Mouse (Mus musculus): Measurements from ENCODE around the gene Gm5089.
A peak's percentile ranks its signal among the peaks of the same experiment; 100 is the strongest.

The Gm5089 gene

DNA sequence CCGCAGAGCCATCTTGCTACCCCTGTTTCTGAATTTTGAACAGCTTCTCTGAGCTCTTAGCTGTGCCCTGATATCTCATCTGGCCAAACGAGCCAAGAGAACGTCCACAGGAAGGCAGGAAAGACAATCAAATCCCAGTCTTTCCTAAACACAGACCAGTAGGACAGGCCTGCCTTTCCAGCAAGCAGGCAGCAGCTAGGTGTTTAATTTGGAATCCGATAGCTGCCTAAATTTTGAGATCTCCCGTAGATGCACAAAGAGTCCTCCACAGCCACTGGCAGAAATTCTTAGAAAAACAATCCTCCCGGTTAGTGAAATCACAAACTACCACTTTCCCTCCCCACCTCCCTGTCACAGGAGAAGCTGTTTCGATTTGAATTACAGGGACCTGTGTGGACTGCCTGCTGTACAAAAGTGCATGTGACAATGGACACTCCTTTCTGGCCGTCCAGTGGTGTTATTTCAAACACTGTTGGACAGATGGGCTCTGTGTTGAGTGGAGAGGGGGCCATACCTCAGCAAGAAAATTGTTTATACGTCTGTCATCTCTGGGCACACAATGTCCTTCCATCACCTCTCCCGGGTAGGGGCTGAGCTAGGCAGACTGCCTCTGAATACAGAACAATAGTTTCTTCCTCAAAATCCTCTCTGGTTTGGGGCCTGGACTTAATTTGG lies 24.2 kb downstream of the Gm5089 start:
- DNase-seq (ENCODE audit: low read depth) = no peak

DNA sequence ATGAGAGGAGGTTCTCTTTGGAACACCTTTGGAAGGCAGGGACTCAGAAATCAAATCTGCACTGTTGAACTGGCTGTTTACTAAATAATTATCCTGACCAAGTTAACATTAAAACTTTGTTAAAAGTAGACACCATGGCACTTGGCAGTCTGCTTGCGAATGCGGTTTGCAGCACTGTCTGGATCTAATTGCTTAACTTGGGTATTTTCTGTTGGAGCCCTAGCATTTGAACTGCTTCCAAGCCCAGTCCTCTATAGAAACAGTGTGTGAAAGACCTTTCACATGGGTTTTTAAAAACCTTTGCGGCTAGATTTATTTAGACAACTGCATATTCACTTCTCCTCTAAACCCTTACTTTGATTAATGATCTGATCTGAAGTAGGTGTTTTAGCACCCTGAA lies 26.5 kb downstream of the Gm5089 start:
- peak; percentile 20 for DNase-seq (ENCODE audit: low read depth)

DNA sequence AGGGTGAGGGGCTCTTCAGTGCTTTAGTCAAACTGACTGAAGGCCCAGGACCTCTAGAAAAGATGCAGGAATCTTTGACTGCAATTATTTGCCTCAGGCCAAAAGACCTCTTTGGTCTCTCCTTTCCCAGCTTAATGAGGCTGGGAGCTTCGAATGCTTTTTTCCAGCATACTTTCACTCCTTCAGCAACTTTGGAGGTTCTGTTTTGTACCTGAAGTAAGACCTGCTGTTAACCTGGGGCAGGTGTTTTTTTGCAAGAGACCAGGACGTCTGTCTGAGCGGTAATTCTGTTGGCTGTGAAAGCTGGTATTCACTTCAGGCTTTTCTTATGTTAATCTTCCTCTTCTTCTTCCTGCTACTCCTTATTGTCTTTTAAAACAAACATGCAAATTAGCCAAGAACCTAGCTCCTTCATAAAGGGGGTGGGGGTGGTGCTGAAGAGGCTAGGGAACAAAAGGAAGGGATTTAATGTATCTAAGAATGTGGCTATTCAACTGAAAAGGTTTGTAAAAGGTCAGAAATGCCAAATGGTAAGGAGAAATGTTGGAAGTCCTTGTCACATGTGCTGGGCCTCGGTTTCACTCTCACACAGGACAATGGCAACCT lies 34.6 kb downstream of the Gm5089 start:
- DNase-seq (ENCODE audit: low read depth) = no peak

DNA sequence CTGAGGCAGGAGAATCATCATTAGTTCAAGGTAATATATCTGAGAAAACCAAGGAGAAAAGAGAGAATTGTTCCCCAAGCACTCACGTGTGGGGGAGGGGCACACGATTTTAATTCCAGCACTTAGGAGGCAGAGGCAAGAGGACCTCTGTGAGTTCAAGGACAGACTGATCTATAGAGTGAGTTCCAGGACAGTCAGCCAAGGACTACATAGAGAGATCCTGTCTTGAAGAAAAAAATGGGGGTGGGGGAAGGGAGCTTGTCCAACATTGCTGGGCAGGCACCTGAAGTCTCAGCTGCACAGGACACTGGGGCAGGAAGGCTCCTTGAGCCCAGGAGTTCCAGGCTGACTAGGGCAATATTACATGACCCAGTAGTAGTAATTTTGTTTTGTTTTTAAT lies 36.1 kb downstream of the Gm5089 start:
- DNase-seq (ENCODE audit: low read depth) = no peak

DNA sequence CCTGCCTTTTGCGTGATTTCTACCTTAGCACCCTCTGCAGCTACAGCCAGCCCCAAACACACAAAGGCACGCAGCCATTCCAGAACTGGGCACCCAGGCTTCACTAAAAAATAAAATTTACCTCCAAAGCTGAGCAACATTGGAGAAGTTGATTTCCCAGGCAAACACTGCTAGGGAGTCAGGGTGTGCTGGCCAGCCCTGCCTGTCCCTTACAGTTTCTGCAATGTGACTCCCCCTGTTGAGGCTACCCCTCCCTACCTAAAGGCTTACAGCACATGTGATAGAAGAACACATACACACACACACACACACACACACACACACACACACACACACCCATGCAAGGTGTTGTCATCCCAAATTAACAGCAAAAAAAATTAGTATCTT lies 37.4 kb downstream of the Gm5089 start:
- no peak for DNase-seq (ENCODE audit: low read depth)

DNA sequence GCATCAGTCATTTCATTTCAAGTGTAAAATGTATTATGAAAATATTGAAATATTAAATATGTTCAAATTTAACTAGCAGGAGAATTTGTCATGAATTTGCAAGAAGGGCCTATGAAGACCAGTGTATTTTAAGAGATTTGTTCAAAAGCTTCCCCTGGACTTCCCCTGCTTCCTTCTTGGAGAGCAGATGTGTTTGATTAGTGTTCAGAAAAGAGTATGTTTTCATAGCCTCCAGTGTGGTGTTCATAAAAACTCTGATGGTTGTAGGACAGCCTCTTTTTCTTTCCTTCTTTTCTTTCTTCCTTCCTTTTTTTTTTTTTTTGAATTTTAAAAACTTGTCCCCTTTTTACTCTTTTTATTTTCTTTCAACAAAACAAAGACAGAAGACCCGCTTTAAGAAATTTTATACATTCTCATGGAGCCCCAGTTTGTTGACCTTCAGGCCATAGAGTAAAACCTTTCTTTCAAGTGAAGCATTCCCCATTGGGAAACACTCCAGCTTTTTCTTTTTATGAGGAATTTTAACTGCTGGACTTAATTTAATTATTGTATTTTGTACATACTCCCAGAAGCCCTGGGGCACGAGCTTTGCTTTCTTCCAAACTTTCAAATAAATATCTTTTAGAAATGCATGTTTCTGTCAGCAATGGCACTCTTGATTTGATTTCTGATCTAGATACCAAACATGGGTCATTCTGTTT lies 37.9 kb downstream of the Gm5089 start:
- no peak for DNase-seq (ENCODE audit: low read depth)

DNA sequence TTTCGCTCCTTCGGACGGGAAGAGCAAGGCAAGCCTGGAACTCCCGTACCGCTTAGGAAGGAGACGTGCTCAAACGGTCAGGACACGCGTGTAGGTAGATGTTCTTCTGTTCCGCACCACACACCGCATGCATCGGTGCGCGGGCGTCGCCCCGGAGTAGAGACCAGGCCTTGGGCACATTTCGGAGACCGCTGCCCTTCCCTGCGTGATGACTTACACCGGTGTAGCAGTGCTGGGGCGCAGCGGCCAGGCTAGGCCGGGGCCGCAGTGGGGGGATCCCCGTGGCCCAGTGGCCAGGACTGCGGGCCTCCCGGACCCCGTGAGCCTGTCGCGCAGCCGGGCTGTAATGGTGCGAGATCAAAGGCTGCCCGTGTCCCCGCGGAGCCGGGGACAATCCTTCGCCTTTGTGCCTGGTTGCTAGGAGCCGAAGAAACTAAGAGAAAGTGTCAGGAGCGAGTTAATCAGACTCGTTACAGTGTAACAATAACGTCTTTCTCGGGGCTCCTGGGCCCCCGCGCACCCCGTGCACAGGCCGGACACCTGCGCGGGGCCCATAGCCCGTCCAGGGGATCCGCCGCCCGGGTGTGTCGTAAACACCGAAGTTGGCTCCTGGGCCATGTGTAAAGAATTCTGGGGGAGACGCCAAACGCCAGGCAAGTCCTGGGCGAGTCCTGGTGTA lies 44.2 kb downstream of the Gm5089 start:
- DNase-seq (ENCODE audit: low read depth) = no peak

DNA sequence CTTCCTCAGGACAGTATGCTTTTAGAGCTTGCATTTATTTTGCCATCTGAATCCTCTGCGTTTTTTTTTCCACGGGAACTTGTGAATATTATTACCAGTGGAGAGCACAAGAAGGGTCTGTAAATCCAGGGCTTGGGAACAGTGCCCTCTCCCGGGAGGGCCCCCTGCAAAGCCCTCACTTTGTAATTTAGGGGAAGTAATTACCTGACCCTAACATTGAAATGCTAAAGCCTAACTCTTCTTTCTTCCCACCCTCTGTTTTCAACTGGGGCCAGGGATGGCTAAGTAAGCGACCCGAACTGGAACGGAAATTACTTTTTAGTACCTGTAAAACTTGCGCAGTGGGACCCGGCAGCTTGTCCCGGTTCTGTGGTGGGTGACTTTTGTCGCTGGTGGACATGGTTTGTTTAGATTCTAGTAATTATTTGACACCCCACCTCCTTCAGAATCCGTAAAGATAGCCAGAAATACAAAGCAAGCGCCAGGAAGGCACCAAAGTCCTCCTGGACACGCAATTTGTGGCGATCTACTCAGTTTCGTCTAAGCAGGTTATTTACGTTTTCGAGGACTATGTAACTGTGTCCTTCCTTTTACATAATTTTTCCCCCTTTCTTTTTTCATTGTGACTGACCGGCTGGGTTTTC lies 44.9 kb downstream of the Gm5089 start:
- DNase-seq (ENCODE audit: low read depth) = no peak

DNA sequence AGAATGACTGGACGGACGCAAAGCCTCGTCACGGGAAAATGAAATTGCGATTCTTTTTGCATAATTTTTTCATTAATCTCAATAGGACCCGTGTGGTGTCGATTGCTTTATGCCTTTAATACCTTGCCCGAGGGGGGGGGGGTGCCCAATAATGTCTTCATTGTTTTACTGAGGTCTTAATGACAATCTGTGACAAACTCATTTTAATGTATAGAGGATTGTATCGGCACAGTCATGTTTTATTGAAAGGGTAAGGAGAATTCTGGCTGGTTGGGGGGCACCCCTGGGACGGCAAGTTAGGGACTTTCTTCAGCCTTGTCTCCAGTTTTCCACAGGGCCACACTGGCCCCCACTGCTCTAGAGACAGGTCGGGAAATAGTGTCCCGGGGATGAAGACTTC lies 45.7 kb downstream of the Gm5089 start:
- no peak for DNase-seq (ENCODE audit: low read depth)

DNA sequence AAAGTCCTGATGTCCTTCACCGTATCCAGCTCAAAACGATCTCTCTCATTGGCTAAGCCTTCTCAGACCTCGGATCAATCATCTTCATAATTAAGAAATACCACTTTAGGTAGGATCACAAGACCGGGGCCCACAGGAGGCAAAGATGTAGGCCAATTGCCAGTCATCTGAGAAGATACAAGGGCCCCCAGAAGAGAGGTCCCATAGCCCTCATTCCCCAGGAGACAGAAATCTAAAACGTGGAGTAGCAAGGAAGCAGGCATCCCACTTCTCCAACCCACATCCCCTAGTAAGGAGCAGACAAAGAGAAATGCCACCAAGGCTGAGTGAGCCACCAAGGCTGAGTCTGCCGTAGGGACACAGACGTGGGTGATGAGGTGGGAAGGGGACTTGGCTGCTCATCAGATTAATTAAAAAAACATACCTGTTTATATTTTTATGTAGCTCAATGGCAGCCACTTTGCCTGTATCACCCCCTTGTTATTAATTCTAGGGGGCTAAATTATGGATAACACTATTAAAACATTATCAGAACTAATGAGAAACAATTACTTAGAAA lies 46.2 kb downstream of the Gm5089 start:
- no peak for DNase-seq (ENCODE audit: low read depth)

DNA sequence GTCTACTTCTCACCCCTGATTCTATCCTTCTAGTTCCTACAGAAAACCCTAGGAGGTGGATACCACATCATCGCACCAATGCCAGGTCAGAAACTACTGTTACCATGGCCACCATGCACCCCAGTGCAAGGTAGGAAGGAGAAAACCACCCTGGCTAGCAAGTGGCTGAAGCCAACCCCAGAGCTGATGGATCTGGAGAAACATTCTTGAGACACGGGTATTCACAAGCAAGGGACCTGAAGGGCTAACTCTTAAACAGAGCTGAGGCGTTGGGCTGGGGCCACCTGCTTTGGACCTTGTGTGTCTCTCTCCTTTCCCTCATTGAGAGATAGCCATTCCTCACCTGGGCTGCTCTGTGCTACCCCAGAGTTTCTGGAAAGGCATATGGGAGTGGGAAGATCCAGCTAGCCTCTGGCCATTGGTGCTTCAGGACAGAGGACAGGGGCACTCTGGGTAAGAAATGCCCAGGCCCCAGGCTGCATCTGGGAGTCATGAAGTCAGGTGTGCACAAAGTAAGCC lies 47.4 kb downstream of the Gm5089 start:
- DNase-seq (ENCODE audit: low read depth) = no peak

DNA sequence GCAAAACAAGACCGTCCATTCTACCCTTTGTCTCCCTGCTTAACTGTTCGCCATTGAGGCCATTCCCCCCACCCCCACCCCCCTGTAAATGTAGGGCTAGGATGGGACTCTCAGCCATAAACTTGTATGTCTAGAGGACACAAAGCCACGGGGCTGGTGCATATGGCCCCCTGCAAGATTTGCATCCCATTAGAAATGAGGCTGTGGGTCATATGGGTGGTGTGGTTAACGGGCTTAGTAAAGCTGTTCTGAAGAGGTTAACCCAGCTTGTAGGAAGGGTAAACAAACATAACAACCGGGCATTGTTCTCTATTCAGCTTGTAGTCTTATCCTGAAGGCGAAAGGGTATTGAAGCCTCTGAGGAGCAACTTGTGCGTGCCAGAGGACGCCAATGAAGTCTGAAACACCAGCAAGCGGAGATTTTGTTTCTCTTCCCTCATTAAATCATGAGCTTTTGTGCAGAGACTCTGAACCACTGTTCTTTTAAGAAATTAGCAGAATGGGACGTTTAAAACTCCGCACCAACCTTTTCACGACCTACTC lies 48.1 kb downstream of the Gm5089 start:
- no peak for DNase-seq (ENCODE audit: low read depth)

DNA sequence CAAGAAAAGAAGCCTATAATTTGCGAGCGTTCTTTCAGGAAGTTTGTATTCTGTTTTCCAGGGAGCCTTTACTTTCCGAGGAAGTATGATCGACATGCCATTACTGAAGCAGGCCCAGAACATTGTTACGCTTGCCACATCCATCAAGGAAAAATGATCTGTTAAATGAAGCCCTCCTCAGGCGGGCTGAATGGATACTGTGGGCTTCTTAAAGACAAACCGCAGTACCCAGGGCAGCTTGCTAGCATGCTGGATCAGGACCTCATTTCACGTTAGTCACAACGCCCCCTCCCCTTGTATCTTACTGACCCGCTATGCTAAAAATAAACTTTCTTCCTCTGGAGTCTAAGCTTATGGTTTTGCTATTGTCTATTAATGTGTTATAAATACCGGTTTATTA lies 49.0 kb downstream of the Gm5089 start:
- DNase-seq (ENCODE audit: low read depth) = no peak

DNA sequence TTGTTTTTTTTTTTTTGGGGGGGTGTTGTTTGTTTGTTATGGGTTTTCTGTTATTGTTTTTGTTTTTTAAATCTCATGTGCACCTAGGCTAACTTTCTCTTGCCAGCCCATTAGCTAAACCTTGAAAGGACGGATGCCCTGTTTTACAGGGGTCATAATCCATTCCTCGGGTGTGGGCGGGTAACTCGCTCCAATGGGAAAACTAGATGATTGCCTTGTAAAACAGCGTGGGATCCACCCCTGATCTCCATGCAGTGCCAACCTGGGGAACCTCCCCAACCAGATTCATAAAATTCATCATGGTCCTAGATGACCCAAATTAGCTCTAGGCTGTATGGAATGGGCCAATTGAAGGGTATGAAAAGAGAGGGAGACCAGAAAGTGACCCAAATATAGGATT lies 51.0 kb downstream of the Gm5089 start:
- no peak for DNase-seq (ENCODE audit: low read depth)

DNA sequence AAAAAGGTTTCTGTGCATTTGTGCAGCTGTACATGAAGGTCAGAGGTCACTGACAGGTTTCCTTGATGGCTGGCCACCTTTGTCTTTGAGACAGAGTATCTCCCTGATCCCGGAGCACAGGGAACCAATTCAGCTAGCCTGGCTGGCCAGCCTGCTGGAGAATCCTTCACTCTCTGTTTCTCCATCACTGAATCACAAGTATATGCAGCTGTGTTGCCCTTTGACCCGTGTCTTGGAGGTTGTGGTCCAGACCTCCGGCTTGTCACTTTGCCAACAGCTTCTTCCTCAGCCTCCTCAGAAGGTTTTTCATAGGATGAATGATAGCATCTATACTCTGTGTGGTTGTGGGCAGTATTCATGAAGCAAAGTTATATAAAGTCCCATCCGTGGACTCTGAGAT lies 52.2 kb downstream of the Gm5089 start:
- DNase-seq (ENCODE audit: low read depth) = no peak

DNA sequence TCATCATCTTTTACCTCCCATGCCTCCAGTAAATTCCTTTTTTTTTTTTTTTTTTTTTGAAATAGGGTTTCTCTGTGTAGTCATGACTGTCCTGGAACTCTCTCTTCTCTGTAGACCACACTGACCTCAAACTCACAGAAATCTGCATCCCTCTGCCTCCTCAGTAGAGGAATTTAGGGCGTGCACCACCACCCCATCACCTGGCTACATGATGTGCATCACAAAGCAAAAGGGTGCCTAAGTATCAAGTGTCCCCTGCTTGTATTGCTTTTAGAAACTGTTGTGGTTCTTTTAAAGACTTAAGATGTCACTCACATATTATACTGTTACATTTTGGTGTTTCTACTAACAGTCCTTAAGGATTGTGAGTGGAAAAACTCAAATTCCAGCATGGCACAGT lies 57.8 kb downstream of the Gm5089 start:
- no peak for DNase-seq (ENCODE audit: low read depth)

DNA sequence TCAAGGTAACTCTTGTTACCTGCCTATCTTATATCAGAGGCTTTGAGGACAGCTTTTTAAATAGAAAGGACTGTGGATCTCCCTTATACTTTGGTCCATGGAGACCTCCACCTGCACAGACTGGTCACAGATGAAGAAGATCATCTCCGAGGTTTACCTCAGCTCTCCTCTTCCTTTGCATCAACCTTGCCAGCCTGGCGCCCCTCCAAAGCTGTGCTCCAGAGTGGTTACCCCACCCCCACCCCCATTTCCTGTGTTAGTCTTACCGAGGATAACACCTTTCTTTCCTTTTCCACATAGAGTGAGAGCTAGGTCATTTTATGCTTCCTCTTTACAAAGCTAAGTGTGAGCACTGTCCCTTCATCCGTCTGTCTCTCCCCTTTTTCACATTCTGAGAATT lies 60.0 kb downstream of the Gm5089 start:
- no peak for DNase-seq (ENCODE audit: low read depth)

DNA sequence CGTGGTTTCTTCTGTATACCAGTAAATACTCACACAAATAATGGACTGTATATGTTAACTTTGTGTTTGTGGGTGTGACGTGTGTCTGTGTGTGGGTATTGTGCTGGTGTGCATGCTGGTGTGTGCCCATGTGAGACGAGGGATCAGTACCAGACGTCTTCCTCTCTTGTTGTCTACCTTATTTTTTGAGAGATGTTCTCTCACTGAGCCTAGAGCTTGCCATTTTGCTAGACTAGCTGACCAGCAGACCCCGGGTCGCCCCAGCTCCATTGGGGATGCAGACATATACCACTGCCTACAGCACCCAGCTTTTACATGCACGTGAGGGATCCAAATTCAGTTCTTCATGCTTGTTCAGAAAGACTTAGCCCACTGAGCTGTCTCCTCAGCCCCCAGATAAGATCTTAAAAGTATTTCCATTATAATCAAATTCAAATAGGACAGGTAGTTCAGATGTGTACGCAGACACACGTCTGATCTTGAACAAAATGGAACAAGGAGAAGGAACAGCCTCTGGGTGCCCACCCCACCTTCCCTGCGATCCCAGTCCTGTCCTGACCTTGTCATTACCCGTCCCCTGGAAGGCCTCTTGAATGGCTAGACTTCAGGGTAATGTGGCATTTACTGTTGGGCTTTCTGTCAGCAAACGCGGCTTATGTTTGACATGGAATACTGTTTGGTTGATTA lies 61.1 kb downstream of the Gm5089 start:
- no peak for DNase-seq (ENCODE audit: low read depth)

DNA sequence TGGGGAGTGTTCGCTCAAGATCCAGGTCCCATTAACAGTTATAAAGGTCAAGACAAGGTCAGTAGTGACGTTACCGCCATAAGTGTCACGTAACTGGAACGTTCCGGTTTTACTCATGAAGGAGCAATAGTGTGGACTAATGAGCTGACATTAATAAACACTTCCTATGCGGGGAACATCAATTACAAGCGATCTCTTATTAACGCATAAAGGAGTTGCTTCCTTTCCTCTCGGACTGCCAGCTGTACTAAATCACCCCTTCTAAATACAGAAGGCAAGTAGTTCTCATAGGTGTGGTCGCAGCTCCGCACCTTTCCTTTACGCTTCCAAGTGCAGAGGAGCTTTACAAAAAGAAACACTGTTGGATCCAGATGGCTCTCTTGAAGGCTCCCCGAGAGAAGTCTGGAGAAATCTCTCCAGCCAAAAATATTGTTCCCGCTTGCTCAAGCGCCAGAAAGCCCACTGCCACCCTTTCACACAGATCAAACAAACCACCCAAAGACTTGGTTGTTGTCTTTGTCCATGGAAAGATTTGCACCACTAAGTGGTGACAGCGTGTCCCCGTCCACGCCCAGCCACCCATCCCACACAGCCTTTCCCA lies 62.4 kb downstream of the Gm5089 start:
- no peak for DNase-seq (ENCODE audit: low read depth)

DNA sequence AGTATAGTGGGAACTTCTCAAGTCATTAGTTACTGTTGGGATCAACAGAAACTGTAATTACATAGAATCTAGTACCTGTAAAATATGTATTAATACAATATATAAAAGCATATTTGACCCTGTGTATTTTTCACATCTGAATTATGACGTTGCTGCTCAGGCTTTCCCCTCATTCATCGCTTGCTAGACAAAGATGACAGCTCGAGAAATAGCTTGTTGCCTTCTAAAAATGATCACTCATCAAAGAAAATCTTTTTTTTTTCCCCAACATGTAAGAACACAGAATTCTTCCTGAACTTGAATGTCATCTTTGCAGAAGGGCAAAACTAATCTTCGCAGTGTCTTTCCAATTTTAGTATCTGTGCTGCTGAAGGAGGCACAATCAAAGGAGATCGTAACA lies 63.1 kb downstream of the Gm5089 start:
- DNase-seq (ENCODE audit: low read depth) = no peak
